Mouse (Mus musculus): ENCODE data around the gene Sipa1l2.

DNA sequence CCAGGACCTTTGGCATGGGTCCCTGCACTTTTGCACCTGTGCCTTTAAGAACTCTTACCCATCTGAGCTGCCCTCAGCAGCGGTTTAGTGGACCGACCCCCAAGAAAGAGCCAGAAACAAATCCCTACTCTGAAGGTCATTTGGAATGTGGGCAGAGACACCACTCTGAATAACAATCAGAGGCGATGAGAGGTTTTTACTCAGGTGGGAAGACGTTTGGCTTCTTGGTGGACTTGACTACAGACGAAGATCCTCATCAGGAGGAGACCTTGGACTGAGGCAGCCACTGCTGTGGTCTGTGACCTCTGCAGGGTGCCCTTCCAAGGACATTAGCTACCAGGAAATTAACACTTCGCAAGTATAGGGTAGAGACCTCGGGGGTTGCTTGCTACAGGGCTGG is 177.9 kb downstream of the Sipa1l2 start:
- TF ChIP-seq GATA1 (IDR thresholded peaks at IDR 0.05; ENCODE audit: low read length) (no peak), TAL1 (IDR thresholded peaks at IDR 0.05; ENCODE audit: low read length) (no peak)
